8 mouse cellular contexts compared by ENCODE assay signal in the genomic region with DNA sequence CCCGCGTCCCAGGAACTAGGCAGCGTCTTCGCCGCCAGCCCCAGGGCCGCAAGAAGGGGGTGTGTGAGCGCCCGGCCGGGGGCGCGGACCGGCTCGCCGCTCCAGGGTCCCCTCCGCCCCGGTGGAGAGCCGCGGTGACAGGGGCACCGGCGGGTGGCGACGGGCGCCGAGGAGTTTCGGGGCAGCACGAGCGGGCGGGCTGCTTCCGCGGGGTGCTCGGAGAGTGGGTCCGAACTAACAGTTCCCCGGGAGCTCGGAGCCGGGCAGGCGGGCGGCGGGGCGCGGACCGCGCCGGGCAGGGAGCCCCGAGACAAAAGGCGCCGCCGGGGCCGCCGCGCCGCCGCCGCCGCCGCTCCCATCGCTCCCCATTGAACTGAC. TPM values are rescaled to one million over a fixed set of nuclear protein-coding genes. Genes with fewer than 3 reads are reported as not detected.
DNase-seq lines count a peak whose midpoint lies in the region; ATAC-seq and TF ChIP-seq lines count a peak whose summit lies in the region.

No protein-coding gene starts in this region.

- DNase-seq in kidney, postnatal 0 days (ENCODE audit: low spot score): no peak
- no peak for DNase-seq in kidney, postnatal 25 days
- peak; percentile 1 for DNase-seq in heart, postnatal 25 days (ENCODE audit: low spot score)
- no peak for DNase-seq in urinary bladder, postnatal 10 days (ENCODE audit: low spot score)
- DNase-seq in cerebellum, postnatal 36 days: no peak
- DNase-seq in embryo, embryonic 9.5 days (ENCODE audit: extremely low spot score): no peak

- WGBS in kidney, postnatal 0 days: under 1% methylated on average over 55 of the region's 56 CpGs

- intact Hi-C loops in heart, postnatal 25 days (cut with DNase I): loop anchor here (5.0 to 10.0 kb wide), 6 partner anchors 65 to 490 kb away; a partner anchor contains a TSS

- peak; percentile 2; the same call in 1 of the 2 replicates for ATAC-seq in kidney, postnatal 0 days (replicated peaks; ENCODE audit: low FRiP score, low read depth)

- TF ChIP-seq CTCF in kidney, postnatal 0 days (IDR thresholded peaks at IDR 0.05; ENCODE audit: low read depth): no peak
- TF ChIP-seq CTCF in bone marrow macrophage, adult 2 months (IDR thresholded peaks at IDR 0.05; ENCODE audit: low read depth, low read length): no peak

- no peaks in the 10 kb centered on the region for H3K36me3 ChIP-seq in kidney, postnatal 0 days (ENCODE audit: insufficient read depth, low read length)
- no peaks in the 10 kb centered on the region for H3K36me3 ChIP-seq in megakaryocyte, embryonic 14.5 days (replicated peaks; ENCODE audit: low read length)

- TF ChIP-seq POLR2A in bone marrow macrophage, adult 2 months (IDR thresholded peaks at IDR 0.05; ENCODE audit: borderline replicate concordance, low read depth, low read length): no peak

- H3K4me3 ChIP-seq in kidney, postnatal 0 days (replicated peaks; ENCODE audit: low read depth, low read length): peak overlapping the region; percentile 99
- peak overlapping the region; percentile 85 for H3K4me3 ChIP-seq in bone marrow macrophage, adult 2 months (ENCODE audit: insufficient read depth, low read length)
- H3K4me3 ChIP-seq in megakaryocyte, embryonic 14.5 days (replicated peaks): peak overlapping the region; percentile 98

- peak overlapping the region; percentile 88 for H3K4me2 ChIP-seq in kidney, postnatal 0 days (ENCODE audit: low read length)

- no peaks in the 10 kb centered on the region for H3K9me3 ChIP-seq in kidney, postnatal 0 days (replicated peaks; ENCODE audit: low read length)
- no peaks in the 10 kb centered on the region for H3K9me3 ChIP-seq in megakaryocyte, embryonic 14.5 days

- no peaks in the 10 kb centered on the region for H3K27me3 ChIP-seq in kidney, postnatal 0 days (ENCODE audit: insufficient read depth, low read length)
- no peaks in the 10 kb centered on the region for H3K27me3 ChIP-seq in megakaryocyte, embryonic 14.5 days (replicated peaks)

- H3K27ac ChIP-seq in kidney, postnatal 0 days: peak overlapping the region; percentile 98
- H3K27ac ChIP-seq in bone marrow macrophage, adult 2 months (ENCODE audit: insufficient read depth, low read depth, low read length): peak overlapping the region; percentile 94

- H3K9ac ChIP-seq in kidney, postnatal 0 days (ENCODE audit: low read depth, low read length): peak overlapping the region; percentile 94

- H3K4me1 ChIP-seq in kidney, postnatal 0 days (replicated peaks; ENCODE audit: insufficient read depth, low read length): no peaks in the 10 kb centered on the region
- H3K4me1 ChIP-seq in bone marrow macrophage, adult 2 months (ENCODE audit: control insufficient read depth, insufficient read depth, low read length): no peaks in the 10 kb centered on the region
- peaks cover 14% of the 10 kb centered on the region for H3K4me1 ChIP-seq in megakaryocyte, embryonic 14.5 days

RNA-seq across cellular contexts. Expression of a gene that starts 0.6 kb away (rescaled TPM):
- 20.3 and 23.1 TPM in 2 replicates for polyA plus RNA-seq in kidney, postnatal 0 days (2015; fragmentation: Nextera tagmentation; extraction: Ambion mirVana)
- polyA plus RNA-seq in bone marrow macrophage, adult 2 months (2012; ENCODE audit: insufficient read depth, insufficient read length, missing spikeins): 21.5 and 27.0 TPM in 2 replicates
- total RNA-seq in heart, postnatal 25 days (2021): 1 to 10 TPM; 7.6 to 8.4 TPM
- polyA plus RNA-seq in megakaryocyte, embryonic 14.5 days (2012; ENCODE audit: insufficient read depth, low replicate concordance): 0.73 and 6.0 TPM in 2 replicates
